Mouse (Mus musculus): ENCODE data around the gene Hba-a1. TPM values are rescaled to one million over a fixed set of nuclear protein-coding genes. Genes with fewer than 3 reads are reported as not detected.
"Not testable (repeated sequence)": the region's sequence is repeated elsewhere in the genome, so short reads cannot be mapped to it uniquely, and the experiment has no call there.

Hba-a1 gene
- total RNA-seq, 2 experiments from 2014 or later: 42.1 to 158 TPM

- DNase-seq; intact Hi-C loops (cut with DNase I): not testable (repeated sequence)
Measured at GRCm38 (mm10) chr11:32292819-32293218, 9.5 kb downstream of the Hba-a1 start.

GRCm38 (mm10) chr11:32293479-32293878 lies 10.2 kb downstream of the Hba-a1 start:
- intact Hi-C loops (cut with DNase I); DNase-seq: not testable (repeated sequence)

- intact Hi-C loops (cut with DNase I); DNase-seq: not testable (repeated sequence)
Measured at GRCm38 (mm10) chr11:32296203-32296602, 12.9 kb downstream of the Hba-a1 start, which contains the start of gene Hba-a2. Gene Hba-a2, plus strand, starts transcription at chr11:32296489.

- intact Hi-C loops (cut with DNase I); DNase-seq: not testable (repeated sequence)
Measured at GRCm38 (mm10) chr11:32297417-32297816, 14.1 kb downstream of the Hba-a1 start.

- intact Hi-C loops (cut with DNase I): no loop called here
- DNase-seq: no peak
Measured at GRCm38 (mm10) chr11:32297866-32298531, 14.7 kb downstream of the Hba-a1 start.

- no peak for DNase-seq
- intact Hi-C loops (cut with DNase I): no loop called here
Measured at GRCm38 (mm10) chr11:32298532-32298918, 15.2 kb downstream of the Hba-a1 start.

GRCm38 (mm10) chr11:32299865-32300264 lies 16.6 kb downstream of the Hba-a1 start, which contains the start of gene Hbq1a:
Gene Hbq1a, plus strand, starts transcription at chr11:32300069.
- intact Hi-C loops (cut with DNase I): not testable (repeated sequence)

GRCm38 (mm10) chr11:32300279-32301267 lies 17.3 kb downstream of the Hba-a1 start:
- intact Hi-C loops (cut with DNase I): no loop called here
- DNase-seq: no peak

More at GRCm38 (mm10) chr11:32299865-32300264, 16.6 kb downstream of the Hba-a1 start, which contains the start of gene Hbq1a:
- peak; percentile 71 for DNase-seq

- no peak for DNase-seq
- intact Hi-C loops (cut with DNase I): no loop called here
Measured at GRCm38 (mm10) chr11:32301506-32301905, 18.2 kb downstream of the Hba-a1 start.

- intact Hi-C loops (cut with DNase I): no loop called here
- no peak for DNase-seq
Measured at GRCm38 (mm10) chr11:32302824-32303419, 19.6 kb downstream of the Hba-a1 start.

- intact Hi-C loops (cut with DNase I): no loop called here
- DNase-seq: no peak
Measured at GRCm38 (mm10) chr11:32303455-32303854, 20.1 kb downstream of the Hba-a1 start.

- DNase-seq: no peak
- intact Hi-C loops (cut with DNase I): no loop called here
Measured at GRCm38 (mm10) chr11:32307006-32307405, 23.7 kb downstream of the Hba-a1 start.

- intact Hi-C loops (cut with DNase I): no loop called here
- no peak for DNase-seq
Measured at GRCm38 (mm10) chr11:32309446-32309845, 26.1 kb downstream of the Hba-a1 start.

- intact Hi-C loops (cut with DNase I): no loop called here
- no peak for DNase-seq
Measured at GRCm38 (mm10) chr11:32309928-32310327, 26.6 kb downstream of the Hba-a1 start.

GRCm38 (mm10) chr11:32316009-32316408 lies 32.7 kb downstream of the Hba-a1 start:
- DNase-seq: no peak
- intact Hi-C loops (cut with DNase I): no loop called here

- no peak for DNase-seq
- intact Hi-C loops (cut with DNase I): loop anchor here (10.0 kb wide), 1 partner anchor 106 kb away; no protein-coding TSS in a partner anchor
Measured at GRCm38 (mm10) chr11:32320507-32321195, 37.3 kb downstream of the Hba-a1 start.

GRCm38 (mm10) chr11:32321196-32321565 lies 37.9 kb downstream of the Hba-a1 start:
- intact Hi-C loops (cut with DNase I): loop anchor here (10.0 kb wide), 1 partner anchor 106 kb away; no protein-coding TSS in a partner anchor
- peak; percentile 83 for DNase-seq

- peak; percentile 92 for DNase-seq
- intact Hi-C loops (cut with DNase I): loop anchor here (10.0 kb wide), 1 partner anchor 110 kb away; no protein-coding TSS in a partner anchor
Measured at GRCm38 (mm10) chr11:32324609-32325008, 41.3 kb downstream of the Hba-a1 start.

- intact Hi-C loops (cut with DNase I): no loop called here
- peak; percentile 52 for DNase-seq
Measured at GRCm38 (mm10) chr11:32331075-32331474, 47.8 kb downstream of the Hba-a1 start.

GRCm38 (mm10) chr11:32331861-32332260 lies 48.5 kb downstream of the Hba-a1 start:
- DNase-seq: peak; percentile 44

More at GRCm38 (mm10) chr11:32331861-32332260, 48.5 kb downstream of the Hba-a1 start:
- intact Hi-C loops (cut with DNase I): no loop called here

Measured in left cerebral cortex, postnatal 4 days (tissue).